Mouse (Mus musculus): ENCODE data around the gene Dazap2.
"Not testable (repeated sequence)": the region's sequence is repeated elsewhere in the genome, so short reads cannot be mapped to it uniquely, and the experiment has no call there.

Dazap2 gene

DNA sequence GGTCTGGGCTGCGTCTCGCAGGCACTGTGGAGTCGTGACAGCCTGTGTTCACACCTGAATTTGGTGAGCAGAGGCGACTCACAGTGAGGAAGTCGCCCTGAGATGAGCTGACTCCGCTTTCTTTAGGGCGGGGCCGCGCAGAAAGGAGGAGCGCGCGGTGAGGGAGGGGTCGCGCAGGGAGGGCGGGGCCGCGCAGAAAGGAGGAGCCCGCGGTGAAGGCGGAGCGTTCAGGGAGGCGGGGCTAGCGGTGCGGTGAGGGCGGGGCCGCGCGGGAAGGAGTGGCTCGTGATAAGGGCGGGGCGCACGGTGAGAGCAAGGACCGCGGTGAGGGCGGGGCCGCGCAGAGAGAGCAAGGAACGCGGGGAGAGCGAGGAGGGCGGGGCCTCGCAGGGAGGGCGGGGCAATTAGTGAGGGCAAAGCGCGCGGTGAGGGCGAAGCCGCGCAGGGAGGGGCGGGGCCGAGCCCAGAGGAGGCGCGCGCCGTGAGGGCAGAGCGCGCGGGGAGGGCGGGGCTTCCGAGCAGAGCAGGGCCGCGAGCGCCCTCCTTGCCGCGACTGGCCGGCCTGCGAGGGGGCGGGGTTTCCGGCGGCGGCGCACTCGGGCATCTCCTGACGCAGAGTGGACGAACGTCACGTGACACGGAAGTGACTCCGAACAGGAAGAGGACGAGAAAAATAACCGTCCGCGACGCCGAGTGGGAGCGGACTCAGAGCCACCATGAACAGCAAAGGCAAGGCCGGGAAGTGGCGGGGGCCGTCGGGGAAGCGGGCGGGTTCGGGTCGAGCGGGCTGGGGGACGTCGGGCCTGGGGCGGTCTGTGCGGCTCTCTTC, at the start of gene Dazap2:
Gene Dazap2 (plus strand): TSS at position 354 of the 829 bp plus-strand sequence.
- DNase-seq (ENCODE audit: low spot score): peak; percentile 98

DNA sequence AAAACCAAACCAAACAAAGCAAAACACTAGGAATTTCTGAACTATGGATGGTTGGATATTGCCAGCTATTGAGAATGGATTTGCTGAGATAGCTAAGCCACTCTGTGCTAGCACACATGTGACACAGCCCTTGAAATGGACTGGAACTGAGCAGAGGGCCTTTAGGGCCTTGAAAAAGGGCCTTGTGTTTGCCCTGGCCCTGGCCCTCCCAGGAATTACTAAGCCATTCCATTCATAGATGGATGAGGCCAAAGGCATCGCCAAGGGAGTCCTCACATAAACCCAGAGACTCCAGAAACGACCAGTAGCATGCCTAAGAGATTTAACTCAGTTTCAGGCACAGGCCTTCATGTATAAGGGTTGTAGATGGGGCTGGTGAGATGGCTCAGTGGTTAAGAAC, 48.6 kb upstream of the Dazap2 start:
- DNase-seq (ENCODE audit: low spot score): no peak

DNA sequence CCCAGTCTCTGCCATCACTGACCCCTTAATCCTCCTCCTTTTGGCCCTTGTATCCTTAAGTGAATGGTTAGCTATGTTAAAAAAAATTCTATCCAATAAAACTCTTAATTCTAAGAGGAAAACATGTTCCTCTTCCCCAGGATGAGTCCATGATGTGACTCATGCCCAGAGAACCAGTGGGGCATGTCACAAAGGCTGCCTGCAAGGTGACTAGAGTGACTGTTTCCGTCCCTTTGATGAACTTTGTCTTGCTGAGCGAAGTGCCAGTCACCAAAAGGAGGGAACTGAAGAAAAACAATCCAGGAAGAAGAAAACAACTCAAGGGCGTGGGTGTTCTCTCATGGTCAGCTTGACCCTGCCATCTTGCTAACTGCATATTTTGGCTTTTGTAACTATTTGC, 45.9 kb upstream of the Dazap2 start:
- no peak for DNase-seq (ENCODE audit: low spot score)

DNA sequence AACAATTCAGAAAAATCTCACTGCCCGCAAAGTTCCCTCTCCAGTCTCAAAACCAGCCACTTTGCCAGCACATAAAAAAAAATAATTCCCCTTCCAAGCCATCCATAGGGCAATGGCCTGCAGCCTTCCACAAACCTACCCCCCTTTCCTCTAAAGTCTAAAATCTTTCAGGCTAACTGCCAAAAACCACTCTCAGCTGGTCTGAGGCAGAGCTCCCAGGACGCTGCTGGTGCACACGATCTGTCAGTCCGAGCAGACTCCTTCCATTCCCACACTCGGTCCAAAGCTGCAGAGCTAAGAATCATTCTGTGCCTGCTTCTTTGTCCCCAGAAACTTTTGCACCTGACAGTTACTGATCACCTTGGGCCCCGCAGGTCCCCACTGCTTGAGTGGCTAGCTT, 41.2 kb upstream of the Dazap2 start:
- no peak for DNase-seq (ENCODE audit: low spot score)

DNA sequence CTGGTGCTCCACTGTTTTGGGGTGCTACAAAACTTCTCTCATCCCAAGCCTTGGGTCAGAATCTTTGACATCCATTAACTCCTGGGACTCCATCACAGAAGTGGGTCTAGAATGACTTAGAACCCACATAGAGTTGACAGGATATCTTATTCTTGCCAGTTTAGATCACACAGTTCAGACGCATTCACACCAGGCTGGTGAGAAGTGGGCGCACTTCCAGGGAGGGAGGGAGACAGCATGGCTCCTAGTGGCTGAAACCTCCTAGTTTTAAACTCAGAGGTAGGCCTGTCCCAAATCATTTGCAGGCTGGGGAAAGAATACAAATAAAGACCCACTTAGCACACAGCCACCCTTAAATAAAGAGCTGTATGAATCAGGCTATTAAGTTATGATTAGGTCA, 40.8 kb upstream of the Dazap2 start:
- no peak for DNase-seq (ENCODE audit: low spot score)

DNA sequence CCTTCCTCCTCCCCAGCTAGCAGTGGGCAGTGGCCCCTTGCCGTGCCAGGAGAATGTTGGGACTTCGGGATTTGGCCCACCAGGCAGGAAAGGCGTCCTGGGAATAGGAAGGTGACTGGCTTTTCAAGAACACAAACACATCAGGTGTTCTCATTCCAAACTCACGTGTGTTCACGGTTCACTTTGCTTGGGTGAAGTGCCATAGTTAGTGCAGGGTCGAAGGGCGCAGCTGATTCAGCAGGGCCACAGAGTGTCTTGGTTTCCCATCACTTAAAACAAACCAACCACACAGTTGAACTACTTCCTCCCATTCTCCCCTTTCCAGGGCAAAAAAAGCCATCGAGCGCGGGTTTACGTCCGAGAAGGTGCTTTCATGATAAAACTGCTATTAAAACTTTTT, 39.8 kb upstream of the Dazap2 start:
- DNase-seq (ENCODE audit: low spot score): no peak

DNA sequence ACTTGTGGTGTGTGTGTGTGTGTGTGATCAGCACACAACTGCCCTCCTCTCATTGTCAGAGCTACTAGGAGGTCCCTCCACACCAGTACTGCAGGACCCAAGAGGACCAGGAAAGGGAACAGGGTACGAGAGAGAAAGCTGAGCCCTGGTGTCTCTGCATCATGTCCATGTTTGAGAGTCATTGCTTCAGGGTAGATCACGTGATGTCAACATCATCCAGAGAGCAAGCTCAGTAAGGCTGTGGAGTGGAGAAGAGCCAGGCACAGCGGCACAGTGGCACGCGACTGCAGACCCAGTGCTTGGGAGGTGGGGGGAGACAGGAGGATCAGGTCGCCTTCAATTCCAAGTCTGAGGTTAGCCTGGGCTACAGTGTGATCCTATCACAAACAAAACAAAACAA, 38.8 kb upstream of the Dazap2 start:
- DNase-seq (ENCODE audit: low spot score): no peak

DNA sequence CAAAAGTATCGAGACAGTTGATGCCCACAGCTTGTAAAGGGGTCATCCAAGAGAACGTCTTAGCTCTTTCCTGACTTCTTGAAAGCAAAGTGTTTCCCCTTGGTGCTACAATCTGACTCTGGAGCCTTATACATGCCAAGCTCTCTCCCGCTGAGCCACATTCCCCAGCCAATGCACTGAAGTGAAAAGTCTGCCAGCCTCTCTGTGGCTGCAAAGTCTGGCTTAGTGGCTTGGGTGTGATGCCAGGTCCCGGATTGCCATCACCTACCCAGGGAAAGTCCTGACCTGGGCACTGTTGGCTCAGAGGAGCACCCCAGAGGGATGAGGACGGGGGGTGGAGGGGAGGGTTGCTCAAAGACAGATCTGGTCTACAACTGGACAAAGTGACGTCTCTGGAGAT, 38.3 kb upstream of the Dazap2 start:
- DNase-seq (ENCODE audit: low spot score): no peak

DNA sequence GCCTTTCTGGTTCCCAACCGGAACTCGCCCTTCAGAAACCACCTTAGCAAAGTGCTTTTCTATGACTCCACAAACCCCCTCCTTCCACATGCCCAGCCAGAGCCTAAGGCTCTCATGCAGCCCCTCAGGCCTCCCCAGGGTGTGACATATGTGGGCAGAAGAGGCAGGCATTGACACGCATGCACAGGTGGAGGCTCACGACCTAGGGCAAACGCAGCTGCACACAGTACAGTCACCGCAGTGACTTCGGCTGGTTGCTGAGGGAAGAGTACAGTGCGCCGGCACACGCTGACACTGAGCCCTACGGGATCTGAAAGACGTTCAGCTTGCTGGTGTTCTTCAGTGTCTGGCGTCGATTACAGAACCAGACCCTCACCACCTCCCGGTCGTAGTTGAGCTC, 37.2 kb upstream of the Dazap2 start:
- no peak for DNase-seq (ENCODE audit: low spot score)

DNA sequence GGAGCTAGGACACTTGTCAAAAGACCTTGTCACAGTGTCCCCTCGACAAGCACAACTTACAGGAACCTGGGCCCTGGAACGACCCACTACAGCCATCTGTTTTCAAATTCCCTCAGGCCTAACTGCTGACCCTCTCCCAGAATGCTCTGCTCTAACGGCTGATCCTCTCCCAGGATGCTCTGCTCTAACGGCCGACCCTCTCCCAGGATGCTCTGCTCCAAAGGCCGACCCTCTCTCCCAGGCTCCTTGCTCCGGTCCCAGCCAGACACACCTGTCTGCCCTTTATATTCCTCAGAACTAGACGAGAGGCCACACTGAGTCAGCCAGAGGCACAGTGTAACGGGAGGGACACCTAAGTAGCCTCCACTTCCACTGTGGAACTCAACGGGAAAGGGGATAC, 35.0 kb upstream of the Dazap2 start:
- DNase-seq (ENCODE audit: low spot score): no peak

DNA sequence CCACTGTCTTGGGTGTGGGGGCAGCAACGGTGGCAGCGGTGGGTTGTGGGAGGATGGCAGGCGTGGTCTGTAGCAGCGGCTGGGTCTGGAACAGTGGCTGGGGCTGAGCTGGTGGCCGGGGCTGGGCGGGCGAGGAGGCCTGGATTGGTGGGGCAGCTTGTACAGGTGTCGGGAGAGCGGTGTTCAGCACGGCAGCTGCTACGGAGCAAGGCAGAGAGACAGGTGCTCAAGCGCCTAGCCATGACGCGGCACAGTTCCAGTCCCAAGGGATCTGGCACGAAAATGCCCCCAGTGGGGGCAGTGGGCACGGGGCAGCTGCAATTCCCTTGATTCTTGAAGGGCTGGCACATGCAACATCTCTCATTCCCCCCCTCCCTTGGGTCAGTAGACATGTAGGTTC, 29.2 kb upstream of the Dazap2 start:
- DNase-seq (ENCODE audit: low spot score): no peak

DNA sequence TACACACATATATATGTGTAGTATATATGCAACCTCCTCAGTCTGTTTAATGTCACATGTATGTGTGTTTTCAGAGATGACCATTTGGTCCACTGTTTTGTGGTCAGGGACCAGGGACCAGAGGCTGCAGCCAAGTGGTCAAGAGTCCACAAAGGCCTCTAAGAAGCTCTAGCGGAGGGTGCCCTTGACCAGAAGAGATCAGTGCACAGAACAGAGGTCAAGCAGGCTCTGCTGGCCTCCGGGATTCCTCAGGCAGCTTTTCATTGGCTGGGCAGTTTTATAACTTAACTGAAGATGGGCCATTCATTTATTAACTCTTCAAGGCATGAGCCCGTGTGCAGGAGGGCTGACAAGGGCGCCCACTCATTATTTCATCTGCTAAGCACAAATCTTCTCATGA, 28.0 kb upstream of the Dazap2 start:
- no peak for DNase-seq (ENCODE audit: low spot score)

DNA sequence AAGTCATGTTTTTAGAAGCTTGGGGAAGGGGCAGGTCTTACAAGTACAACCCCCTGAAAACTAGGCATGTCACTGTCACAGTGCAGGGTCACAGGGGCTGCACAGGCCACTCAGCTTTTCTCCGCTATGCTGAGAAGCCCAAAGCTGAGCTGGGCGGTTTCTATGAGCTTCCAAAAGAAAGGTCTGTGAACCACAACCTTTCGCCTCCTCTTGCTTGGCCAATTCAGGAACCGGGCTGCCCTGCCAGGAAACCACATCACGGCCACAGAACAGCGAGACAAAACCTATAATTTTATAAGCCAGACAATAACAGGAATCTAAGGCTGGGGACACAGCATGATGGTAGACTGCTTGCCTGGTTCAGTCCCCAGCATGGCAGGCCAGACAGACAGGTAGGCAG, 26.9 kb upstream of the Dazap2 start:
- no peak for DNase-seq (ENCODE audit: low spot score)

DNA sequence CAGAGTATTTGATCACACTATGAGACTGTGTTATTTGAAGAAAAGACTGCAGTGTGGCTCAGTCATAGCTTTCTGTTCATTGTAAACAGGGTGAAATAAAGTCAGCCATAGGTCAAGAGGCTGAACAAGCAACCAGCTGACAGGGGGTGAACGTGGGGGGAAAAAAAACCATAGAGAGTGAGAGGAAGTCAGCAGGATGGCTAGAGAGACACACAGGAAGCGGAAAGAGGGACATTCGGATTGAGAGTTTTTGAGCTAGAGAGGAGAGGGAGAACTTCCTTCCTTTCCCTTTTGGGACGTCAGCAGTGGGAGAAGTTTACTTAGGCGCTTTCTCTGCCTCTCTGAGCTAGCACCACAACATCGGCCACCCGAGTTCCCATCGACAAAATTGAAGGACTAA, 24.7 kb upstream of the Dazap2 start:
- DNase-seq (ENCODE audit: low spot score): no peak

DNA sequence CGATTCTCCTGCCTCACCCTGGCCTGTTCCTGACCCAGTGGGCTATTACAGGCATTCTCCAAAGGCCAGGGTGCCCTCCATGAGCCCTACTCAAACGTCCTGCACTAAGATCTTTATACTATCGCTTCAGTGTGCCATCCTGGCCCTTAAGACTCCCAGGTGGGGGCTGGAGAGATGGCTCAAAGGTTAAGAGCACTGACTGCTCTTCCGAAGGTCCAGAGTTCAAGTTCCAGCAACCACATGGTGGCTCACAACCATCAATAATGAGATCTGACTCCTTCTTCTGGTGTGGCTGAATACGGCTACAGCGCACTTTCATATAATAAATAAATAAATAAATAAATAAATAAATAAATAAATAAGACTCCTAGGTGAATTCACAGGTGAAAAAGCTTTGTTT, 22.3 kb upstream of the Dazap2 start:
- DNase-seq (ENCODE audit: low spot score): no peak

DNA sequence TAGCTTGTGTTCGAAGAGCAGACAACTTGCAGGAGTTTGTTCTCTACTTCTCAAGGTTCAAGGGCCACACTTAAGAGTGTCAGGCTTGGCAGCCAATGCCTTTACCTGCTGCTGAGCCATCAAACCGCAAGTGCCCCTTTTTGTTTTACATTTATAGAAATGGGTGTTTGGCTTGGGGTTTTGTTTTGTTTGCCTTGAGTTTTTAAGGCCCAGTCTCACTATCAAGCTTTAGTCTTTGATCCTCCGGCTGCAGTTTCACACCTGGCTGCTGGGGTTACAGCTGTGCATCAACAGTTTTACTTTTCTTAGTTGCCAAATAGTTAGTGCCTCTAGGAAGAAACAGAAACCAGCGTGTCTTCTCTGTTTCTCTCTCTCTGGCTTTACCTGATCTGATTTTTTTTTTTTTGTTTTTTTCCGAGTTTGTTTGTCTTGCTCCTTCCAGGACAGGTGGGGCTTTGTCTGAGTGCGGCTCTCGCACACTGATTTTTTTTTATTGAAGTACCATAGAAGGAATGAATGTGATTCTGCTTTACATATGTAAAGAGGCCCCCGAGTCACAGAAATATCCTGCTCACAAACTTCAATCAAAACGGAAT, 16.8 kb upstream of the Dazap2 start:
- DNase-seq (ENCODE audit: low spot score): no peak

DNA sequence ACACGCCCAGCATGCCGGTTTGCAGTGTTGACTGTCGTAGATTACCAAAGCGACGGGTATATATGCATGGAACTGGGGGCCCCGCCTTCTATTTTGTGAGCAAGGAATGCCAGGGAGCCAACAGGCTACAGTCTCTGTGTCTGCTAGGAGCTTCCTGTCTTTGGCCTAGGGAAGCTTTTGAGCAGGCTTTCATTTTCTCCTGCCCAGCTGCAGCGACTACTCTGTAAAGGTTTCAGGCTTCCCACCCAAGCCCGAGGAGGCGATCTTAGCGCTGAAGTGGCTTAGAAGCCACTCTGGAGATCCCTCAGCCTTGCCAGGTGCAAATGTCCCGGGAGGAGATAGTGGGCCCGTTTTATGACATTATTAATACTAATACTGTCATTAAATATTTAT, 16.3 kb upstream of the Dazap2 start:
- DNase-seq (ENCODE audit: low spot score): peak; percentile 66

DNA sequence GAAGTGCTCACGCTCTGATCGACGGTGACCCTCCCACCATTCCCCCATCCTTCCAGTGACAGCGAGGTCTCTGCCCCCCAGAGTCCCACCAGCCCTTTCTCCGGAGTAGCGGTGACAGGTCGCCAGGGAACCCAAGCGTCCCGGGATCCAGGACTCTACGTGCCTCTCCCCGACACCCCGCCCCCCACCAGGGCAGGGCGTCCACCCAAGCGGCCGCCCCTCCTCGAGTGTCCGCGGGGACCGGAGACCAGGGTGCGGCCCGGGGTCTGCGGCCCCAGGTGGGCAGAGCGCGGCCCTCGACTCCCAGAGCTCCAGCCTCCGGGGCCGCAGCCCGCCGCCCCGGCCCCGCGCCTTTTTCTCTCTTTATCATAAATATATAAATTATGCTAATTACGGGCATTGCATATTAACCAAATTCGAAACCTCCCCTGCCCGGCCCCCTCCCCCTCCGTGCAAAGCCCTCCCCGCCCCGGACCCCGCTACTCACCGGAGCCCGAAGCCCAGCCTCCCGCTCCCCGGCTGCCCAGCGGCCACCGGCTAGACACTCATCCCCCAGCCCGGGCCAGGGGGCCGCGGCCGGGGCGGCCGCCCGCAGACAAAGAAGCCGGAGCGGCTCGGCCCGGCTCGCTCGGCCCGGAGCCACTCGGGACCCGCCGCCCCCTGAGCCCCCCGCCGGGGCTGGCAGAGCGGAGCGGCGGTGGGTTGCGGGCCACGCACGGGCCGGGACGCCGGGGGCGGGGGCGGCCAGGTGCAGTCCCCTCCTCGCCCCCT, 15.7 kb upstream of the Dazap2 start, which contains the start of gene Pou6f1:
Gene Pou6f1 (minus strand): TSS at position 709 of the 771 bp plus-strand sequence.
- peak; percentile 30 for DNase-seq (ENCODE audit: low spot score)

DNA sequence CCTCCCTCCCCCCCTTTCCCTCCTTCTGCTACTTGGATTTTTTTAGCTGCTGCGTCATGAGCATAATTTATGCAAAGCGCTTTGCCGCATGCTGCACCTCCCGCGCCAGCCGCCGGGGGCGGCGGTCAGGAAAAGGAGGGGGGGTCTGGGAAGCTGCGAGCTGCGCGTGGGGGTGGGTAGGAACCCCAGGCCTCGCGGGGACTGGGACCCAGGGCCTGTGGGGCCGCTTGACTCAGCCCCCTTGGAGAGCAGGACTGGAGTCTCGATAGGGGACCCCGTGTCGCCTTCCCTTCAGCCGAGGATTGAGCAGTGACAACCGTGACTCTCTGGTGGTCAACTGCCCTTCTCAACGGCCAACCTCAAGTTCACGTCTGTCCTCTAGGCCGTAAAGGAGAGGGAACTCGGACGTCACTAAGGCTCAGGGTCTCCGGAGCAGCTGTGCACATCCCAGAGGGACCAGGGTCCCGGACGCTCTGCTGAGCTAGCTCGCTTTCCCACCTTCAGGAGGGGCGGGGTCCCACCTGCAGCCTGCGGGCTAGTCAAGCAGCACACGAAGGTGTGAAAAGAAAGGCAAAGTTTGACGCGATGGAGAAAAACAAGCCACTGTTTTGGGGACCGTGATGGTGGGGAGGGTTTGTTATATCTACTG, 15.0 kb upstream of the Dazap2 start:
- peak; percentile 83 for DNase-seq (ENCODE audit: low spot score)

DNA sequence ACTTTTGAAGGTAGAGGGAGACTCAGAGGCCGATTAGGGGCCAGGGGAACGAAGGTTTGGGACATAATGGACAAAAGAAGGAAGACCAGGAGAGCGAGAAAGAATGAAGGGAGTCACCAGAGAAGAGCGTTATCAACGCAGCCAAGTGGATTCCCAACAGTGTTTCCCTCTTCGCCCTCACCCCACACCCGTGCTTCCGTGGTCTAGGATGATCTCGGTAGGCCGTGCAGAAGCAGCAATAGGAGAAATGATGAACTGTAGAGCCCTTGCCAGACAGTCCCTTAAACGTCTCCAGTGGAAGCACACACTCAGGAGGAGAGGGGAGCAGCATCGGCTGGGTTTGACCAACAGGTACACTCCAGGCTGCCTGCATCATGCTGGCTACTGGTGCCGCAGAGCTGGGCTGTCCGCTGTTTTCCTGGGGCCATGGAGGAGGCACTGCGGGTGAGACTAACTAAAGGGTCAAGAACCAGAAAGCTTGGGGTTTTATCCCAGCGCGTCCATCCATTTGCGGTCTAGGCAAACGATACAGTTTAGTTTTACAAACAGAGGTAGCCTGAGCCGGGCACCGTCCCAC, 14.4 kb upstream of the Dazap2 start:
- DNase-seq (ENCODE audit: low spot score): no peak

DNA sequence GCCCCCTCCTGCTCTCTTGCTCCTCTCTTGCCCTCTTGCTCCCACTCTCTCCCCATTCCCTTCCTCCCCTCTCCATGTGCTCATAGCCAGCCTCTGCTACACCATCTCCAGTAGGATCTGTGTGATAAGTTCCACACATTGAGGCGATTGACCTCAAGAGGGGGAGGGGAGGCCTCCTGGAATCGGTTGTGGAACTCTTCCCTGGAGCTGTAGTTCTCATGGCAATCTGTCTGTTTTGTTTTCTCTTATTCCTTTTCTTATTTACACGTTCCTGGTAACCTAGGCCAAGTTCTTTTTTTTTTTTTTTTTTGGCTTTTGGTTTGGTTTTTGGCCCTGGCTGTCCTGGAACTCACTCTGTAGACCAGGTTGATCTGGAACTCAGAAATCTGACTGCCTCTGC, 13.5 kb upstream of the Dazap2 start:
- DNase-seq (ENCODE audit: low spot score): no peak

DNA sequence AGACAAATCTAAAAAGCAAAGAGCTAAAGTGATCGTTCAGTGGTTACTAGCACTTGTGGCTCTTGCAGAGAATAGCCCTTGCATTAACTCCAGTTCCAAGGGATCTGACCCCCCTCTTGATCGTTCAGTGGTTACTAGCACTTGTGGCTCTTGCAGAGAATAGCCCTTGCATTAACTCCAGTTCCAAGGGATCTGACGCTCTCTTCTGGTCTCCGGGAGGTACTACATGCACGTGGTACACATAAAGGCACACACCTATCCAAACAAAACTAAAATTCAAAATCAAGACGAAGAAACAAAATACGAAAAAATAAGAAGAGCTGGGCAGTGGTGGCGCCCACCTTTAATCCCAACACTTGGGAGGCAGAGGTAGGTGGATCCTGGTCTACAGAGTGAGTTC, 8.5 kb upstream of the Dazap2 start:
- DNase-seq (ENCODE audit: low spot score): not testable (repeated sequence)

All from embryo, embryonic 10.5 days (tissue).